In the genomic region with DNA sequence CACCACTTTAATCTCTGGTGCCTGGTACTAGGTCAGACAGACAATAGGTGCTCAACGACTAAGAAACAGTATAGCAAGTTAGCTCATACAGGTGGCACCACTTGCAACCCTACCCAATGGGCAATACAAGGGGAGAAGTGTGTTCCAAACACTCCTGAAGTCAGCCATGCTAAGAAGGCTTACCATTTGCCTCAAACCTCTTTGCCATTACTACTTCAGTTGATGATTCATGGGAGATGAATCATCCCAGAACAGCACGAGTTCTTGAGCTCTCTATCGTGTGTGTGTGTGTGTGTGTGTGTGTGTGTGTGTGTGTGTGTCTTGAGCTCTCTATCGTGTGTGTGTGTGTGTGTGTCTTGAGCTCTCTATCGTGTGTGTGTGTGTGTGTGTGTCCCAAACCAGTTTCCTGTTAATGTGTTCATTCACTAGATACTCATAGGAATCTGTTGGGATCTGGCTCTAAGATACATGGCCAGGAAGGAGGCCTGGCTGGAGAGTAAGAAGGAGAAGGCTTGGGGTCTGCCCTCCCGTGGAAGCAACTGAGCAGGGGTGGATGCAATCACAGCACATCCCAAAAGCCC, we compare ENCODE assay signal across 19 mouse cellular contexts.
"Had no signal": no experiment of that assay in that cellular context is flagged by ENCODE, and none has a peak within 500 bp of the region (broad histone marks: within the 10 kb centered on the region; RNA-seq: fewer than 3 reads in every experiment).

No protein-coding gene starts in this region.

- H3K27me3 ChIP-seq: limb, embryonic 13.5 days; liver, embryonic 12.5 days; liver, embryonic 15.5 days; midbrain, embryonic 15.5 days; neural tube, embryonic 12.5 days; neural tube, embryonic 15.5 days; stomach, embryonic 15.5 days had no signal

- ATAC-seq: liver, embryonic 12.5 days; midbrain, embryonic 15.5 days had no signal

- DNase-seq: kidney, postnatal 25 days; layer of hippocampus, postnatal 36 days; left cerebral cortex, postnatal 4 days; liver; lung, adult 2 months; lung, postnatal 14 days; lung, postnatal 4 days; right cerebral cortex, adult 18-20 months; right cerebral cortex, postnatal 14 days; right cerebral cortex, postnatal 4 days; spleen, adult 18-20 months; thymus, postnatal 25 days had no signal
